Mouse (Mus musculus) neural tube, embryonic 10.5 days (tissue): ENCODE results near the gene Mcee.

Experiments
- DNase-seq: peaks from one replicate; pipeline ENCODE4 v3.0.0-alpha.2; 2017; ENCODE audit warnings: low spot score; ENCODE audit errors: extremely low spot score

The Mcee gene

DNA sequence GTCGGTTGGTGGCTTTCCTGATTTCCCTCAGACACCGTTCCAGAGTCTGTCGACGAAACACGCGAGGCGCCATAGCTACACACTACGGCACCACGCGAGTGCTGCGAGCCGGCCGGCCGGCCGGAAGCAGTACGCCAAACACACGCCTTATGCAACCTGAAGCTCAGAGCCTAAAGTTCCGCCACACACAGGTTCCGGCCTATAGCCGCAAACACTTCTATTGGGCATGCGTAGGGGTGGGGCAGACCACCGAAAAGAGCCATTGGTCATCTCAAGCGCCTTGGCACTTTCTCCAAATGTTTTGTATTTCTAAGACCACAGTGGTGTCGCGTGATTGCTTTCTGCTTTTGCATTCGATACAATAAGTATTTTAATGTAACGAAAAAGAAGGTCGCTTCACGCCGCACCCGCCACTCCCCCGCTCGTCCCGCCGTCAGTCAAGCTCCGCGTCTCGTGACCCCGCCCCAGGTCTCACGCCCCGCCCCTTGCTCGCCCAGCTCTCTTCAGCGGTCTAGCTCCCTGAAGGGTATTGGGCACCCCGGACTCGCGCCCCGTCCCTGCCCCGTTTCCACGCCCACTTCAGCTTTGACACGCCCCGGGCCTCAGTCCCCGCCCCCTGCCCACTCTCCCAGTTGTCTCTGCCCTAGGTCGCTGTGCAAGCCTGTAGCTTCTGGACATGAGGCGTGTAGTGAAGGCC, at the start of gene Mcee, which contains the start of gene Mphosph10:
TSS of gene Mcee (plus strand) at position 486 of the 697 bp plus-strand sequence.
TSS of gene Mphosph10 (minus strand) at position 147 of the 697 bp plus-strand sequence.
- peak; percentile 96 for DNase-seq

DNA sequence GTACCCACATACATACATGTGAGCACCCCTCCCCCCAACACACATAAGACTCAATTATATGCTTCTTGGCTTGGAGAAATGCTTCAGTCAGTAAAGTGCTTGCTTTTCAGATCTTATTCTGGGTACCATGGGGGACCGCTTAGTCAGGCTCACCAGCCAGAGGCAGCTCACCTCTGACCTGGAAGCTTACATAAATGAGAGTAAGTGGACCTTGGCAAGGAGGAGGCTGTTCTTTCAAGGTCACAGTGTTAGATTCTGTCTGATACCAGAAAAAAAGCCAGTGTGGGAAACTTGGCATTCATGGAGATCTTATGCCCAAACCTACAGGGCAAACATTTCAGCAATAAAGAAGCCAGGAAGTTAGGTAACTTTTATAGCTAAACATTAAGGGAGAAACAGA, 44.6 kb upstream of the Mcee start:
- no peak for DNase-seq

DNA sequence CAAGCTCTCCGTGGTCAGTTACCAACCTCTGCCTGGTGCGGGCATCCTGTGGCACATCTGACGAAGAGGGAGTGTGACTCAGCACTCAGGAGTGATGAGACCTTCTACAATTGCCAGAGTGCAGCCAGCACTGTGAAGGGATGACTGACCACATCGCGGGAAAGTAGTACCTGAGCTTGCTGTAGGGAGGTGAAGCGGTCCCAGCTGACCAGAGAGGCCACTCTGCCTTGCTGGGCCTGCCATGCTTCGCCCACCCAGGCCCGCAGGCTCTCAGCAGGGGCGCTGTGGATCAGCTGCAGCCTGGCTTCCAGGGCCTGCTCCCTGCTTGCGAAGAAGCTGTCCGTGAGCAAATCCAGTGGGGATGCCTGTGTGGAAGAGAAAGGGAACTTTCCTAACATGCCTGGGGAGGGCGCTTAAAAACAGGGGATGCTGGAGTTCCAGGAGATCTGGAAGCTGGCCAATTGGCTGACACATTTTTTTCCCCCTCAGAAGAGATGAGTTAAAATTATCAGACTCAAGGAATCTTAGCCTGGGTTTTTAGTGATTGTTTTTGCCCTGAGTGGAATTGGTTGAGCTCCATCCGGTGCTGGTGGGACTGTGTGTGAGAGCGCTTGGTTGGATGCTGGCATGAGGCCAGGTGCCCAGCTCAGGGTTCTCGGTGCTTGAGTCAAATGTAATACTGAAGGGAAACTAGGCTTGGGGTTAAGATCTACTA, 43.1 kb upstream of the Mcee start:
- DNase-seq, result no peak

DNA sequence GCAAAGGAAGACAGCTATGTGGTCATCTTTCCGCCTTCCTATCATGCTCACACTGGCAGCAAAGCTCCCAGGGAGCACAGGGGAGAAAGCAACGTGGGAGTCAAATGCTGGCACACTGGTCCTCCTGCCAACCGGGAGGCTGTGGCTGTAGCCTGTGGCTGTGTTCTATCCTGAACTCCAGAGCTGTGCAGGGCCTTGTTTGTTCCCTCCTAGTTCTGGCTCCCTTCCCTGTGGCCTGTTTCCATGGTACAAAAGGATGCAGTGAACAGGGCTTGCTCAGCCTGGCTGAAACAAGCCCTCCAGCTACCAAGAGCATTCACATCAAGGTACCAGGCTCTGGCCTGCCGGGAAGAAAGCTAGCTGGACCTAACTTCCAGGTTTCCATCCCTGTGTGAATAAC, 41.3 kb upstream of the Mcee start:
- DNase-seq, result no peak

DNA sequence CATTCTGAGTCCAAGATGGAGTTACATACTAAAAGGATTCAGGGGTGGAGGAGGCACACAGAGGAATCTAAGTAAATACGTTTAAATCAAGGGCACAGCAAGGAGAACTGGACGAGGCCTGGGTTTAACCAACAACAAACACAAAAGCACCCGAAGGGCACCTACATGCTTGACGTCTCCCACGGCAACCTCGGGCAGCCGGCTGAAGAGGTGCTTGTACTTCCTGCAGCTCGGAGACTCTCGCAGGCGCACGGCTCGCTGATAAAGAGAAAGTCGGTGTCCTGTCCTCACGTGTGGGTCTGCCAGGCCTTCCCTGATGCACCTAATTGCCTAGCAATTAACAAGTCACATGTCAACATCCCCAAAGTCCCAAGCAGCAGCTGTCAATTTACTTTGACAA, 38.2 kb upstream of the Mcee start:
- DNase-seq, result no peak

DNA sequence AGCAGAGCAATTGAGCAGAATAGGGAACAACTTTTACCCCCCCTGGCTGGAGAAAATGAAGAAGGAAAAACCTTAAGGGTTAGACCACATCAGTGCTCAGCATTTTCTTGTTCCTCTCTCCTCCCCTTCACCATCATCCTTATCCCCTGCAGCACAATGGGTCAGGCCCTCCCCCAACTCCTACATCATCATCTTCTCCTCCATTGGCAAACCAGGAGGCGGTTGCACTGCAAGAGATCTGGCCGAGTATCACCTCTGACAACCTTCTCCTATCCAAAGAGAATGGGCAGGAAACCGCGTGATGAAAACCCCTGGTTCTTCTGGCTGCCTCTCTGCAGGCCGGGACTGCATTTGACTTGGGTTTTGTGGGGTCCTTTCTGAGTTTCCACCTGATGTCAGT, 35.7 kb upstream of the Mcee start:
- no peak for DNase-seq

DNA sequence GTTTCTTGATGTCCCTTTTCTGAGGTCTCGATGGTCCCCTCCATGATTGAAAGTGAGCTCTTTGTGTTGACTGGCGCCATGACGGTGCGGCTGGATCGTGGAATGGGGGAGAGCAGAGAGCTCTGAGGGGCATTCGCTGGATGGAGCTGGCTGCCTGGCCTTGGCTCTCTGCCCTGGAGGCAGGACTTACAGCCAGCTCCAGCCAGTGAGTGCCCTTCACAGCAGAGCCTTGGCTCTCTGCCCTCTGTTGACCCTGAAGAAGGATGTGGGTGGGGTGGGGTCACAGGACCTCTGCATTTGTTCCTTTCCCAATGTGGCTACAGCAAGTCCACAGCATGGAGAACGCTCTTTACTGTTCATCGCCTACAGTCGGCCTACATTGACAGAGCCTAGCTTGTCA, 35.0 kb upstream of the Mcee start:
- no peak for DNase-seq

DNA sequence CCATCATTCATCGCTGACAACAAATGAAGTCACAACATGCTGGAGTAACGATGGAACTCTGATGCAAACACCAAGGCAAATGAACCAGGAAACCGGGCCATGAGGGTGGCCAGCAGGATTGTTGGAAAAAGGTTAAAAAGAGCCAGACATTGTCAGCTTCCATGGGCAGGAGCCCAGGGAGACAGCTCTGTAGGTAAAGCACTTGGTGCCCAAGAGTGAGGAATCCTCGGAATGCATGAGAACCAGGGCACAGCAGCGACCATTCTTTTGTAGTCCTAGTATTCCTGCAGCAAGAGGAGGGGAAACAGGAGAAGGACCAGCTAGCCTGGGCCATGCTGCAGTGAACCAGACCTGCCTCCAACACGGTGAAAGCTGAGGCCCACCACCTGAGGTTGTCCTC, 33.7 kb upstream of the Mcee start:
- no peak for DNase-seq

DNA sequence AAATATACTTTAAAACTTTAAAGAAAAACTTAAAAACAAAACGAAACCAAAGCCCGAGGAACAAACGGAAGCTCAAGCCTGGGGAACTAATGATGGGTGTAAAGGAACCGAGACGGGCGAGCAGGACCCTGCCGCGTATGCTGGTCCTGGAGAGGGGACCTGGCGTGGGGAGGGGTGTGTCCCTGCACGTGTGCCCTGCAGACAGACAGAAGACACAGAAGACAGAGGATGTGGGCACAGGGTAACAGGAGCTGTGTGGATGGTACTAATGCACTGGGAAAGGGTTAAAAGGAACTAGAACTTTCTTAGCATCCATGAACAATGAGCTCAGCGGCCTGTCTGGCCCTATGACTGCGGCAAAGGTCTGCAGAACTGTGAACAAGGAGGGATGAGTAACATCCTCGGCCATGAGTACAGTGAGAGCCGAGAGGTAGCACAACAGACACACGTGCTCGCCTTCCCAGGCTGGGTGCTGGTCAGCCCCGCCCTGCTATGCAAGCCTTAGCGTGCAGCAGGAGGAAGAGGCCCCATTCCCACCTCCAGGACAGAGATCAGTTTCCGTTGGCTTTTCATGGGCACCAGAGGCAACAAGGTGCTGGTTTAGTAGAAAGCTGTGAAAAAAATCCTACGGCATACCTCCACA, 32.3 kb upstream of the Mcee start:
- no peak for DNase-seq

DNA sequence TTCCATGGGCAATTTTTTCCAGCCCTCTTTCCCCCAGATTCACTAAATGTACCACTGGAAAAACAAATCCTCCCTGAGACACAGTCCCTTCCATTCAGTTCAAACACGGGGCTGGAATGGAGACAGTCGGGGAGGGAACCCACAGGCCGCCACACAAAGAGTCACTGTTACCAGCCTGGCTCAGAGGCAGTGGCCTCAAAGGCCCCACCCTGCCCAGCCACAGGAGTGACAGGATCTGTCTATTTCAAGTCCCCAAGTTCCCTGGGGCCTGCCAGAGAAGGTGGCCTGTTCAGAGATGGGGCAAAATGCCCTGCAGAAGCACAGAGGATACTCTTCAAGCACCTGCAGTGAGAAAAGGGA, 31.8 kb upstream of the Mcee start:
- no peak for DNase-seq

DNA sequence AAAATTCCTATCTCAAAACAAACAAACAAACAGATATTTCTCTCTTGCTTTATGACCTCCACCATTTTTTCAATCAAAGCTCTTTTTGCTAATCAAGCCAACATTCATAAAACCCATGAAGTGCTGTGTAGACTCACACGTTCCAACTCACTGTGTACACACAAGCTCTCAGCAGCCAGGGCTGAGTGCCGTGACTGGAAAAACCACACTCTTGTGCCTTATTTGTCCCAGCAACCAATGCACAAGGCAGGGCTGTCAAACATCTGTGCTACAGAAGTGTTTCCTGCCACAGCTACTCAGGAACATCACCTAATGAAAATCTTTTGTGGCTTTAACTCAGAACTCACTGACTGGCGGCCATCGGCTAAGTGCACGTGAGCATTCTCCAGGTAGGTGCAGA, 26.5 kb upstream of the Mcee start:
- DNase-seq, result no peak

DNA sequence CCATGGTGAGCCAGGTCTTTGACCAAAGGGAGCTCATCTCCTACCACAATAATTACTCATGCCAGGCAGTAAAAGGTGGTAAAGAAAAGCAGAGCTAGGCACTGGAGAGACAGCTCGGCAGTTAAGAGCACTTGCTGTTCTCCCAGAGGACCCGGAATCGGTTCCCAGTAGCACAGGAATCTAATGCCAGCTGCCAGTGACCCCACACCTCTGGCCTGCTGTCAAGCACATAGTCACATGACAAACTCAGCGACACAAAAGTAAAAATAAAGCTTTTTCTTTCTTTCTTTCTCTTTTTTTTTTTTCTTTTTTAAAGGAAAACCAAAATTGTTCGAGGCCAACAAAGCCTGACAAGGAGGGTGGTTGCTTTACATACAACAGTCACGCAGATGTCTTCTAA, 22.6 kb upstream of the Mcee start:
- DNase-seq, result no peak

DNA sequence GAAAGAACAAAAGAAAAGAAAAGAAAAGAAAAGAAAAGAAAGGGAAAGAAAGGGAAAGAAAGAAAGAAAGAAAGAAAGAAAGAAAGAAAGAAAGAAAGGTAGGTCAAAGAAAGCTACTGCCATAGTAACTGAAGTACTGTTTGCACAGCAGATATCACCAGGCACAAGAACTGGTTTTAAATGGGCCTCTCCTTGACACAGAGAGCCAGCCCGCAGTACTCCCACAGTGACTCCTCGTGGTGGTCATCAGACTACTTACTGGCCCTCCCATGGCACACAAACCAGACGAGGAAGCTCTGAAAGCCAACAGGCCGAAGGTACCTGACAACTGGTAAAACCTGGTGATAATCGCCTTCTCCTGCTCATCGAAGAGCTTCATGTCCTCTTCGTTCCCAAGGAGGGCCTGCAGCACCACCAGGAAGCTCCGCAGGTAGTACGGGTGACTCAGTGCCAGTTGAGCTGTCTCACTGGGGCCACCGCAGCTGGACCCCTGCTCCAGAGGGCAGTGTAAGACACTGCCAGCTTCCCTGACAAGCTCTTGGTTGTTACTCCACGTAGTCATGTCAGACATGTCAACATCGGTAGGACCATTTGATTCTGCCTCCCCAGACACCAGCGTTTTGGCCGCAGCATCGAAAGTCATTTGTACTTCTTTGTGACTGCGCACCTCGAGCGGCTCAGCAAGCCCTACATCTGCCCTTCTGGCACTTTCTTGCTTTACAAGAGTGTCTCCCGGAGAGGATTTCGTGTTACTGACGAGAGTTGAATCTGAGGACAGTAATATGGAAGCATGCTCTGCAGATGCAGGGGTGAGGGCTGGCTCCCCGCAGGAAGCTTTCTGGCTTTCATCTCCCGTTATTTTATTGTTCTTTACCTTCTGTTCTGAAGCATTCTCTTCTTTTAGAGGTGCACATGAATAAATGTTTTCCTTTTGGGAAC, 20.2 kb upstream of the Mcee start:
- DNase-seq, result no peak

DNA sequence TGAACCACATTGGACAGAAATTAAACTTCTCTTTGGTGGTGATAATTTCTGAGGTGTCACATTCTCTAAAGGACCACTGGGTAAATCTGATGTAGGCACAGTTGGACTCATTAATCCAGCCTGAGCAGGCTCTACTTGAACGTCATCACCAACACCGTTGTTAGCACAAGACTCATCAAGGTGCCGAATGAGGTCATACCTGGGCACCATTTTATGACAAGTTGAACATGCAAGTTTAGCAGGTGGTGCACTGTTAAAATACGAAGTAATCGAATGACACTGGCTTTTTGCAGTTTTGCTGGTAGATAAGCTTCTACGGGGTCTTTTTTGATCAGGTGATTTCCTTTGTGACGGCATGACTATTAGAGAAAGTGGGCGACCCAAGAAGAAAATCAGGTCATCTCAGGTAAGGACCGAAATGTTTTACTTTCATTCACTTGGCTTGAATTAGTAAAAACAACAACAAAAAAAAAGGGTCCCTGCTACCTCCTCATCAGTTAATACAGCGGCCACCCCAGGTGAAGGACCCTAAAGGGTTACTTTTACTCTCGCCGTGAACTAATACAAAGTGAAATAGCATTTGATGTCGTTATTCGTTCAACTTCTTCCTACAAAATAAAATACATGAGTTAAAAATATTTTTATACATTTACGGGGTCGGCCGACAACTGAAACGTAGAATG, 19.1 kb upstream of the Mcee start:
- no peak for DNase-seq

DNA sequence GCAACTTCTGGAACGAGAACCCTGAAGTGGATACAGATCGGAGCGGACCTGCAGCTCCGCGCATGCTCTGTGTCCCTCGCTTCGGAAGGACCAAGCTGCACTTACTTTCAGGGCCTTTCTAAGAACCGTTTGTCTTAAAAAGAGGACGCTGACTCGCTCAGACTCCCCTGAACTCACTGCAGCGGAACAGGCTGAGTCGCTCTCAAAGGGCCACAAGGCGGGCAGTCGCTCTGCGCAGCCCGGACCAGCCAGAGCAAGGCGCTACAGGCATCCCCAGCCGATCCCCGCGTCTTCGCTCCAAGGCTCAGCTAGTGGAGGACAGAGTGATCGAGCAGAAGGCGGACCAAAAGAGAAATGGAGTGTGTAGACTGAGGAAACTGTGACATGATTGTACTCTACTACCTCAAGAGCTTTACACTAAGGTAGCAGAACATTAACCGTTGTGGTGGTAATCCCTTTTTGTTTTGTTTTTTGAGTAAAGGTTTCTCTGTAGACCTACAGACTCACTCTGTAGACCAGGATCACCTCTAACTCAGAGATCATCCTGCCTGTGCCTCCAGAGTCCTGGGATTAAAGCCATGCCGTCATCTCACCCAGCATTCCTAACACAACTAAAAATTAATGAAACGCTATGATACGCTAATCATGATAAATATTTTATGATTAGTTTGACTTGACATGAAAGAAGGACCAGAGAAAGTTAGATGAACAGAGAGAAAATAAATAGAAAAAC, 18.4 kb upstream of the Mcee start, which contains the start of gene Fan1:
TSS of gene Fan1 (minus strand) at position 266 of the 733 bp plus-strand sequence.
- DNase-seq, result peak; percentile 88

DNA sequence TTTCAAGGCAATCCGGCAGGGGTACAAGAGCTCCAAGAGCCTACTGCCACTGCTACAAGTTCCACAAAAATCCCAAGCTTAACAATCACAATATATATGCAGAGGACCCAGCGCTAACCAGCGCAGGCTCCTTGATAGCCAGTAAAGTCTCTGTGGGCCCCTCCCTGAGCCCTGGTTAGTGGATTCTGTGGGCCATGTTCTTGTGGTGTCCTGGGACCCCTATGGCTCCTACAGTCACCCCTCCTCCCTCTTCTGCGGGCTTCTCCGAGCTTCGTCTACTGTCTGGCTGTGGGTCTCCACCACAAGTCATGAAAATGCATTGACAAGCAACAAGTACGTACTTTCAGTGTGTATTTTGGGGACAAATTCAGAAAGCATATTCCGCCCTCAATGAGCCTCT, 928 bp upstream of the Mcee start:
- peak; percentile 30 for DNase-seq

DNA sequence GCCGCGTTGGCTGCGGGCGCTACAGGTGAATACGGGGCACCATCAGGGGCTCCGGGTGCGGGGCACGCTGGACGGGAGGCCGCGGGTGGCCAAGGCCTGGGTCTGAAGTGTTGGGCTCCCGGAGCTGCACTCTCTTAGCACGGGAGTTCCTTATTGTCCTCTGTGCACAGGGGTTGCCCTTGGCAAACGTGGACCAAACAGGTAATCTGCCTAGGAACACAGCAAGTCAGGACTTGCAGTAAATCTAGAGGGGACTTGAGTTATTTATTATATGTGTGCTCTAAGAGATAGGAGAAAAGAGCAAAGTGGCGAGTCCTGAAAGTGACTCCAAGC, 378 bp downstream of the Mcee start:
- no peak for DNase-seq

DNA sequence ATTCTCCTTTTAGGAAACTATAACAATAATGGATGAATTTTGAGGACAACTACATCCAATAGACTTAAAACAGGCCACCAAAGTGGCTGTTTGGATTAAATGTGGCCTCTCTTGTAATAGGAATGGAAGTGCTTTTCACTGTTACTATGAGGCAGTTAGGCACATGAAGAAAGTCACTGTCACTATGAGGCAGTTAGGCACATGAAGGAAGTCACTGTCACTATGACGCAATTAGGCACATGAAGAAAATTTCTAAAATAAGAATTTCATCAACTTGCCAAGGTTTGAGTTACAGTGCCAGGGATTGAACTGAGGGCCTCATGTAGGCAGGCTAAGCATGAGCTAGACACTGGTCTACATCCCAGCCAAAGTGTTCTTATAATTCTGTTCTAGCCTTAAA, 8.3 kb downstream of the Mcee start:
- no peak for DNase-seq

DNA sequence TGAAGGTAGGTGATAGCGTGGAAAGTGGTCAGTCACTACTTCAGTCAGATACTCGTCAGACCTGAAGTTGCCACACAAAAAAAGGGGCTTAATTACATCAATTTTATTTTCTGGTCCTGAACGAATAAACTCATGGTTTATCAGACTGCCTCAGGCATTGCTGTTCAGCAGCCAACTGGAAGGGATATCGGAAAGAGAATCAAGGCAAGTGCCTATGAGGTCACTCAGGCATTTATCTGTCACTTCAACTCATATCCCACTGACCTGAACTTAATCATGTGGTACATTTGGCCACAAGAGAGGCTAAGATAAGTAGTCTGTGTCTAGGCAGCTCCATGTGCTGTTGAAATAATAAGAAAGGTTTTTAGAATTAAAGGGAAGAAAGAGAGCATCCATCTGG, 10.0 kb downstream of the Mcee start:
- no peak for DNase-seq

DNA sequence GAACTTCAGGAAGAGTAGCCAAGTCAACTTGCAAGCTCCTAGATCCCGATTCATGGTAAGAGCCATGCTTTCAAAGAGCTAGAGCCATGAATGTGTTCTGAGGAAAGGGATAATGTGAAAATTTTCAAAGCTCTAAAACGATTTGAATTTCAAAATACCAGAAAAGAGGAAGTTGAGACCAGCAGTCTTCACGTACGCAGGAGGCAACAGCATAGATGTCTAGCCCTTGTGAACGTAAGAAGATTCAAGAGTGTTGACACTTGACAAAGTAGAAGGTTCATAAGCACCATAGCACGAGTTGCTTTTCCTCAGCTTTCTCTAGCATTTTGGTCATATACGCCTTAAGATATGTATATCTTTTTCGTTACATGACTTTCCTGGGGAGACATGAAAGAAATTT, 11.6 kb downstream of the Mcee start:
- DNase-seq, result no peak
